Mouse (Mus musculus) intestine, embryonic 15.5 days (tissue): ENCODE data around the gene Tmem161b. TPM values are rescaled to one million over a fixed set of nuclear protein-coding genes. Genes with fewer than 3 reads are reported as not detected.

Experiments used
- ATAC-seq: fragments of 200-750 bp; cut with Nextera tagmentation; 2 replicates; pipeline ENCODE4 v1.8.0; 2017; ENCODE audit warnings: moderate TSS enrichment, moderate library complexity
- H3K27ac ChIP-seq: fragments of 300-500 bp; sonication (generic); 2 replicates; pipeline ENCODE4 v1.5.1; 2015; ENCODE audit warnings: mild to moderate bottlenecking, inconsistent platforms
- H3K27me3 ChIP-seq: fragments of 300-500 bp; sonication (generic); replicated peaks from 2 replicates; pipeline ENCODE4 v1.6.1; 2015; ENCODE audit warnings: inconsistent platforms
- H3K36me3 ChIP-seq: fragments of 300-500 bp; sonication (generic); 2 replicates; pipeline ENCODE4 v1.6.1; 2015; ENCODE audit warnings: inconsistent platforms
- H3K4me1 ChIP-seq: fragments of 300-500 bp; sonication (generic); replicated peaks from 2 replicates; pipeline ENCODE4 v1.6.1; 2015; ENCODE audit warnings: inconsistent platforms
- H3K4me2 ChIP-seq: fragments of 300-500 bp; sonication (generic); replicated peaks from 2 replicates; pipeline ENCODE4 v1.6.1; 2015; ENCODE audit warnings: mild to moderate bottlenecking, inconsistent platforms
- H3K4me3 ChIP-seq: fragments of 300-500 bp; sonication (generic); replicated peaks from 2 replicates; pipeline ENCODE4 v1.5.1; 2015; ENCODE audit warnings: inconsistent platforms
- H3K9ac ChIP-seq: fragments of 300-500 bp; sonication (generic); 2 replicates; pipeline ENCODE4 v1.6.1; 2015; ENCODE audit warnings: inconsistent platforms
- H3K9me3 ChIP-seq: fragments of 300-500 bp; sonication (generic); 2 replicates; pipeline ENCODE4 v1.6.1; 2016; ENCODE audit warnings: inconsistent platforms
- WGBS: fragments of 180-500 bp; shearing (Covaris S2); methylation state at CpG from one replicate; pipeline ENCODE4 v1.1.7; 2015; 5-methylcytosine and 5-hydroxymethylcytosine counted together
- polyA plus RNA-seq: library from polyadenylated mRNA; unstranded; fragments of >200 nt; fragmentation: Nextera tagmentation; extraction: Ambion mirVana; gene quantifications from 2 replicates; pipeline ENCODE4 v1.2.1, GENCODE M21; 2015

Gene Tmem161b
- polyA plus RNA-seq, 1 experiment from 2014 or later, result 25.0 TPM

DNA sequence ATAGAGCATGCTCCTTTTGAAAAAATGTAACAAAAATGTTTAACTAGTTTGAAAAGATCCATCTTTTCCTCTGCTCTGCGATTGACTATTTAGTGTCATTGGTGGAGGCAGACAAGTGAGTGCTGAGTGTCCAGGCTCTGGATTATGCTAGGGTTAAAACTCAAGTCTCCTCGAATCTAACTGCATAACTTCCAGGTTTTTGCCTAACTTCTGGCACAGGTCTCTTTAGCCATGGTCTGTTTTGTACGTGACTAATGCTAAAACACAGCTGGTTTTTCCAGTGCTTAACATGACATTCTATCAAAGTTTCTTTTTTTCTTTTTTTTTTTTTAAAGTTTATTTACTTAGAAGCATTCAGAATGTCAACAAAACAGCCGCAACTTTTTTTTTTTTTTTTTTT lies 58.3 kb downstream of the Tmem161b start:
- WGBS, result 83% methylated on average over 4 of the region's 4 CpGs
- ATAC-seq, result no peak
- Histone ChIP-seq H3K4me2 (no peak overlapping the region), H3K4me1 (no peaks in the 10 kb centered on the region), H3K27me3 (no peaks in the 10 kb centered on the region), H3K4me3 (no peak overlapping the region), H3K9me3 (no peaks in the 10 kb centered on the region), H3K9ac (no peak overlapping the region), H3K36me3 (peaks cover 3% of the 10 kb centered on the region; the same call in 1 of the 2 replicates), H3K27ac (no peak overlapping the region)

DNA sequence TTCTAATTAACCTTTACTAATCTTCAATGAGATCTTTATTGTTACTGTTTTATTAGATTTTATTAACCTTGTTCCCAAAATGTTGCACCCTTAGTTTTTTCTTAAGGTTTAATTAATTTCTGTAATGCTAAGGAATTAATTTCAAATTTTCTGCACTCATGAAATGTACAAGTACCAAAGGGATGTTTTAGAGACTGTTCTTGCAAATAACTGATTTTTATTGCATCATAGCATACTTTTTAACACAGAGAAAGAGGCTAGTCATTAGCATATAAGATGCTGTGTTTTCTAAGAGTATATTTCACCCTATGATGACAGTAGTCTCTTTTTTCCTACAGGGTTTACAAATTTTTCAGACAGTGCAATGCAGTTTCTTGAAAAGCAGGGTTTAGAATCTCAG lies 60.9 kb downstream of the Tmem161b start:
- Histone ChIP-seq H3K4me1 (no peaks in the 10 kb centered on the region), H3K36me3 (peaks cover 3% of the 10 kb centered on the region; the same call in 1 of the 2 replicates), H3K4me2 (no peak overlapping the region), H3K9me3 (no peaks in the 10 kb centered on the region), H3K4me3 (no peak overlapping the region), H3K27me3 (no peaks in the 10 kb centered on the region), H3K27ac (no peak overlapping the region), H3K9ac (no peak overlapping the region)
- no peak for ATAC-seq

DNA sequence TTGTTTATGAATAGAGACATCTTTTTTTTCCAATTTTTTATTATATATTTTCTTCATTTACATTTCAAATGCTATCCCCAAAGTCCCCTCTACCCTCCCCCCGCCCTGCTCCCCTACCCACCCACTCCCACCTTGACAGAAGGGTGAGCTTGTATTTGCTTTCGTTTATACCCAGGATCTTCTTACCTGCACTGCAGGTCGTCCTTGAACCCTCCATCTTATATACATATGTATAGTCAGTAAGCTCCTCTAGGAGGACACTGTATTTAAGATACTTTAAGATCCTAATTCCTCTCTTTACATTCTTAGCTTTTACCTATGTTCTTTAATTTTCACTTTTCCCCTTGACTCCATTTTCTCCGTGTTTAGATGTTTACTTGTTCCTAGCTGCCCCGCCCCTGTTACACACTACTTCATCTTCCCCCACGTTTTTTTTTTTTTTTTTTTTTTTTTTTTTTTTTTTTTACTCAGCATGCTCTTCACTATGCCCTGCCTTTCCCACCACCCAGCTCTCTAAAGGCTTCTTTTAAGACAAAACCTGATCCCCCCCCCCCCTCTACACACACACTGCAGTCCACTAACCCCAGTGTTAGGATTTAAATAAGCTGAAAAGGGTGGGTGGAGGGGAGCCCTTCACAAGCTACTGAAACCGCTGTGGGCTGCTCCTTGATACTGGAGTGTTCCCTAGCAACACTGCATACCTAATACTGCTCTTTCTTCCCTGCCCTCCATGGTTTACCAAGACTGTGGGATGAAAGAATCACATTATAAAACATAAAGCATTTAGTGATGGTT lies 62.9 kb downstream of the Tmem161b start:
- Histone ChIP-seq H3K4me2 (no peak overlapping the region), H3K9ac (no peak overlapping the region), H3K4me1 (no peaks in the 10 kb centered on the region), H3K27me3 (no peaks in the 10 kb centered on the region), H3K9me3 (no peaks in the 10 kb centered on the region), H3K36me3 (peaks cover 3% of the 10 kb centered on the region; the same call in 1 of the 2 replicates), H3K27ac (no peak overlapping the region), H3K4me3 (no peak overlapping the region)
- WGBS, result 43% methylated on average over 7 of the region's 7 CpGs
- no peak for ATAC-seq

DNA sequence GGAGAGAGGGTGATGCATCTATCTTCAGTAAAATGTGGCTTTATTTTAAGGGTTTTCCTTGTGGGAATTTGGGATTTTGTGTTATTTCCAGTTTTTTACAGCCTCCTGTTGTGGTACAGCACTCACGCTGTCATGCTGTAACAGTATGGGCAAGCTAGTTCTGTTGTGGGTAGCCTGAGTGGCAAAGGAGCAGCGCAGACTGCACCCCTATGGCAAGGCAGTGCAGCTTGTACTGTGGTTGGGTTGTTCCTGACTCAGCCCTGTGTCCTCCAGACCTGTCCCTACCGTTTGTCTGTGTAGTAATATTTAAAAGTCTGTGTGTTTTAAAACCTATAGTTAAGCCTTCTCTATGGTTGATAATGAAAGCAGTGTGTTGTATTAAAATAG lies 63.5 kb downstream of the Tmem161b start:
- Histone ChIP-seq H3K36me3 (peaks cover 3% of the 10 kb centered on the region; the same call in 1 of the 2 replicates), H3K9ac (no peak overlapping the region), H3K4me1 (no peaks in the 10 kb centered on the region), H3K4me2 (no peak overlapping the region), H3K27me3 (no peaks in the 10 kb centered on the region), H3K9me3 (no peaks in the 10 kb centered on the region), H3K4me3 (no peak overlapping the region), H3K27ac (no peak overlapping the region)
- 92% methylated on average over 3 of the region's 3 CpGs for WGBS
- ATAC-seq, result no peak

GRCm38 (mm10) chr13:84299445-84300053 lies 77.5 kb downstream of the Tmem161b start:
- H3K27me3 ChIP-seq, result no peaks in the 10 kb centered on the region
- H3K9ac ChIP-seq, result no peak overlapping the region
- WGBS, result 87% methylated on average over 2 of the region's 2 CpGs
- H3K4me1 ChIP-seq, result no peaks in the 10 kb centered on the region
- no peak for ATAC-seq
- H3K27ac ChIP-seq, result no peak overlapping the region
- no peak overlapping the region for H3K4me3 ChIP-seq
- no peaks in the 10 kb centered on the region for H3K36me3 ChIP-seq
- no peaks in the 10 kb centered on the region for H3K9me3 ChIP-seq
- H3K4me2 ChIP-seq, result no peak overlapping the region

GRCm38 (mm10) chr13:84343272-84343671 lies 121.2 kb downstream of the Tmem161b start:
- H3K27ac ChIP-seq, result no peak overlapping the region
- no peak overlapping the region for H3K4me3 ChIP-seq
- ATAC-seq, result no peak
- no peak overlapping the region for H3K4me2 ChIP-seq
- 25% methylated on average over 5 of the region's 5 CpGs for WGBS
- H3K36me3 ChIP-seq, result no peaks in the 10 kb centered on the region
- no peak overlapping the region for H3K9ac ChIP-seq
- H3K9me3 ChIP-seq, result no peaks in the 10 kb centered on the region
- peaks cover 38% of the 10 kb centered on the region for H3K27me3 ChIP-seq
- H3K4me1 ChIP-seq, result 0 out of 2 replicates have a peak, but pooled peaks cover 3% of the 10 kb centered on the region

GRCm38 (mm10) chr13:84343691-84344495 lies 121.8 kb downstream of the Tmem161b start:
- no peaks in the 10 kb centered on the region for H3K36me3 ChIP-seq
- no peak overlapping the region for H3K27ac ChIP-seq
- H3K4me1 ChIP-seq, result 0 out of 2 replicates have a peak, but pooled peaks cover 3% of the 10 kb centered on the region
- no peak overlapping the region for H3K4me2 ChIP-seq
- H3K9ac ChIP-seq, result no peak overlapping the region
- no peak for ATAC-seq
- 10% methylated on average over 13 of the region's 13 CpGs for WGBS
- no peak overlapping the region for H3K4me3 ChIP-seq
- H3K9me3 ChIP-seq, result no peaks in the 10 kb centered on the region
- H3K27me3 ChIP-seq, result peaks cover 38% of the 10 kb centered on the region

GRCm38 (mm10) chr13:84344711-84345110 lies 122.6 kb downstream of the Tmem161b start:
- H3K9me3 ChIP-seq, result no peaks in the 10 kb centered on the region
- WGBS, result 13% methylated on average over 7 of the region's 7 CpGs
- H3K27me3 ChIP-seq, result peaks cover 38% of the 10 kb centered on the region

DNA sequence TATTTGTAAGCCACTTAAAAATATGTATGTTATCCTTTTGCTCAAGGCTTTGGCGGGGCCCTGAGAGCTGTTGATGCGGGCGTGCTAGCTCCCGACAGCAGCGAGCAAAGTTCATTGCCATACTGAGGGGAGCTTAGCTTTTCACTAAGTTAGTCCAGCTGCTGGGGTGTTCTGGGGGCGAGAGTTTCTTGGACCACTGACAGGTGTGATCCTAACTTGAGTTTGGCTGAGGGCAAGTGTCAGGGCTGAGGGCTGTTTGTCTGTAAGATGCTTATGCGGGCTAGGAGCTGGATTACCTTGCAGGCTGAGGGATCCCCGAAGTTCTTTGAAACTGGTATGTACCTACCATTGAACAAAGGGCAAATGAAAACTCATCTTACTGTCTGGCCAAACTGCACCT lies 123.0 kb downstream of the Tmem161b start:
- H3K4me1 ChIP-seq, result 0 out of 2 replicates have a peak, but pooled peaks cover 3% of the 10 kb centered on the region
- no peaks in the 10 kb centered on the region for H3K36me3 ChIP-seq
- no peaks in the 10 kb centered on the region for H3K9me3 ChIP-seq
- H3K27me3 ChIP-seq, result peaks cover 38% of the 10 kb centered on the region
- no peak overlapping the region for H3K27ac ChIP-seq
- ATAC-seq, result no peak
- 7% methylated on average over 8 of the region's 8 CpGs for WGBS
- H3K4me3 ChIP-seq, result no peak overlapping the region
- no peak overlapping the region for H3K4me2 ChIP-seq
- H3K9ac ChIP-seq, result no peak overlapping the region

More at GRCm38 (mm10) chr13:84344711-84345110, 122.6 kb downstream of the Tmem161b start:
- Histone ChIP-seq H3K36me3 (no peaks in the 10 kb centered on the region), H3K4me2 (no peak overlapping the region), H3K4me1 (0 out of 2 replicates have a peak, but pooled peaks cover 3% of the 10 kb centered on the region), H3K4me3 (no peak overlapping the region), H3K27ac (no peak overlapping the region), H3K9ac (no peak overlapping the region)
- ATAC-seq, result no peak
